Mouse (Mus musculus) kidney, postnatal 14 days (tissue): ENCODE data around the gene Klf7.

Experiments used
- DNase-seq: peaks from one replicate; pipeline ENCODE4 v3.0.0; 2022; ENCODE audit warnings: mixed read lengths

Gene Klf7

GRCm38 (mm10) chr1:64020672-64021635, 101.1 kb downstream of the Klf7 start:
- peak; percentile 40 for DNase-seq

GRCm38 (mm10) chr1:64019127-64019635, 102.9 kb downstream of the Klf7 start:
- DNase-seq, result peak; percentile 20

- peak; percentile 56 for DNase-seq
These were observed 103.5 kb downstream of the Klf7 start for GRCm38 (mm10) chr1:64018466-64019077.

DNA sequence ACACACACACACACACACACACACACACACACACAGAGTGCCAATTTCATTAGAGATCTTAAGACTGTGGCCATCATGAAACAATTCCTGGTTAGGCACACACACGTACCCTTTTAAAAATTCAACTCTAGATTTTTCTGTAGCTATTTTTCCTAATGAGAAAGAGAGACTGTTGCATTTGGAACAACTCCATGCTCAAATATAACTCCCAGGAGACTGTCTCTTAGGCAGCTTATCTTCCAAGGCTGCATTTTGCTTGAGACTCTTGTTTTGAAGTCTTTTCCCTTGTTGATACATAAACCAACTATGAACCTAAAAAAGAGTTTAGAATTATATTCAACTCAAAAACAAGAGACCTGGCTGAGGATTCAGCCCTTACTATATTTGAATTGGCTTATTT, 108.0 kb downstream of the Klf7 start:
- no peak for DNase-seq

DNA sequence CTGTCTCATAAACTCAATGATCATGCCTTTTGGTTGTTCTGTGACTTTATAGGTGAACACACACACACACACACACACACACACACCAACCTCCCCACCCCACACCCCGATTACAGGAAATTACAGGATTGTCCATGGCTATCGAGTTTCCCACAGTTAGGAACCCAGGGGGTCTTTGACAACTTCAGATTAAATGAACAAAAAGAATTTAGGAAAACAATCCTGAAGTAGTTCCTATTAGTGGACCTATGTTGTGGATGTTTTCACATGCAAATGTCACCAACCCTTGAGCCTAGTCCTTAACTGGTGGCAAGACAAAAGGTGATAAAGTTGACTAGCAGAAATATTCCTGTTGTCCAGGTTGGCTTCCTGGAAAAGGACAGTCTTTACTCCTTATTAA, 113.1 kb downstream of the Klf7 start:
- DNase-seq, result no peak

DNA sequence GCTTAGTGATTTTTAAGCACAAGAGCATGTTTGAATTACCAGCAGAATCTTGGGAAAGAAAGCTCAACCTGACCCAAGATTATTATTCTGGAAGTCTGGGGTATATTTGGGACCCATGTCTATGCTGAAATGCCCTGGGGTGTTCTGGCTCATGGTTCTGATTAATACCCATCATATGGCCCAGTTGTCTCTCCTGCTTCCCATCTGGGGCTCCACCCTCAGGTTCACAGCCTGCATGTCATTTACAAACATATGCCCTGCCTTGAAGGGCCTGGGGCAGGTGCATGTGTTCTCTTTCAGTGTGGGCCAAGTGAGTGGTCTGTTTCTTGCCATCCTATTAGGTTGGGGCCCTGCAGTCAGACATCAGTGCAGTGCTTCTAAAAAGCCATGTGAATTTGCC, 114.1 kb downstream of the Klf7 start:
- no peak for DNase-seq

DNA sequence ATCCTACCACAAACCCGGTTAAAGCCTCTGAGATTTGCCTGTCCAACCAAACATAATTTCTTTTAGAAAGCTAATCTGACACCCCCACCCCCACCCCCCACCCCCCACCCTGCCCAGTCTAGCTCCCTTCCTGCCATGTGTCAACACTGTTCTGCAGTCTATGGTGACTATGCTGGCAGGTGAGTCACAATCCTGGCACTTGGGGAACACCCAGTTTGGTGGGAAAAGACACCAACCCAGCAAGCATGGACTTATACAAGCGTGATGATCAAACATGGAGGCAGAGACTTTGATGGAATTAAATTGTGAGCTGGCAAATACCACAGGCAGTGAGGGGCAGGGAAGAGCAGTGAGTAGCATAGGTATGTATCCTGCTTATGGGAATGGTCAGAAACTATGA, 116.9 kb downstream of the Klf7 start:
- DNase-seq, result no peak

DNA sequence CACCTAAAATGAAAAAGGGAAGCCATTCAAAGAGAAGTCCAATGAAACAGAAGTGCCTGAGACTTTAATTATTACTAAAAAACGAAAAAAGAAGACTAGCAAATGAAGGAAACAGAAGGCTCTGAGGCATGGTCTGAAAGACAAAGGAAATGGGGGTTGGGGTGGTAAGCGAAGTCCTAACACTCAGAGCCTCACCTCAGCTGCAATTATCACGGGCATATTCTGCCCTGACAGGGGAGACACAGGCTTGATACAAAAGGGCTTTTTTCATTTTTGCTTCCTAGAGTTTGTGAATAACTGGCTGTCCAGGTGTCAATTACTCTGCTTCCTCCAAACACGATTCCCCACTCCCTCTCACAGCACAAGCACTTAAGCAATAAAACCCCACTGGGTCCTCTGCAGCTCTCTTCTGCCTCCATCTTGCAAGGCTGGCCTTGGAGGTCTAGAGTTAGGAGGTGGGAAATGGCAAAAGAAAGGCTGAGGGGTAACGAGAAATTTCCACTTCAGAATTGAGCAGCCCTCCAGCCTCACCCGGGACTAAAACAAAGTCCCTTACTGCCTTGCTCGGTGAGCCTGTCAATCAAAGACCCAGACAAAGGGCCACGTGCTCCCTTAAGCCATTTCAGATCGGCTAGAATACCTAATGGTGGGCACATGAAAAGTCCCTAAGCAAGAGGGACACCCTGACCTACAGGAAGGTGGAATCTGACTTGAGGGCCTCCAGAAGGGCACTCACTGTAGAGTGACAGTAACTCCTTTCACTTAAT, 118.4 kb downstream of the Klf7 start:
- no peak for DNase-seq

DNA sequence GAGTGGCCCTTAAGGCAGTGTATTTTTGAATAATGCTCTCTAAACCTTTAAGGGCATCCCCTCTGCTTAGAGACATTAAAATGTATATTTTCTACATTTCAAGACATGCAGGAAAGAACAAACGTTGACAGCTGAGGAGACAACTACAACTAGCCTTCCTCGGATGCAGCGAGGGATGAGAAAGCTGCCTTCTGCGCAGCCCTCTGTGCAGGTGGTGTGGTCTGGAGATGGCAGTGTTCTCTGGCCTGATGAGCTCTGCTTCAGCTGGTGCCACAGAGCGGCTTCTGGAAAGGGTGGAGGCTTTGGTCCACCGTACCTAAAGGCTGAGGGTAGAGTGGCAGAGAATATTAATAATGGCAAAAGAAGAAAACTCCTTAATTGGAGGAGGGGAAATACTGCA, 120.0 kb downstream of the Klf7 start:
- DNase-seq, result no peak

GRCm38 (mm10) chr1:64000597-64000996, 121.5 kb downstream of the Klf7 start:
- no peak for DNase-seq

DNA sequence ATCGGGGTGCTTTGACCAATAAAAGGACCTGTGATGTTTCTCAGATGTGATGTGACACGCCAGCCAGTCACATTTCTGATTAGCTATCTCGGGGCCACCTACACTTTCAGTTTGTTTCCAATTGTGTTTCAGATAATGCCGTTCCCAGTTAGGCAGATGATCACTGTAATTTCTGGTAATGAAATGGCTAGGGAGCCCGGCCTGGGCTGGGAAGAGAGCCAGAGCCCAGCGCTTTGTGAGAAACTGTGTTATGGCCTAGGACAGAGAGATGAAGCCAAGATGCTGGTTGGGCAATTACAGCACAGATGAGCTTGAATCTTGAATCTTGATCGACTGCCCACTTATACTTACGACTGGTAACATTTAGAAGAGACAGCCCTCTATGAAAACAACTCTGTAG, 122.6 kb downstream of the Klf7 start:
- DNase-seq, result no peak

GRCm38 (mm10) chr1:63998901-63999300, 123.2 kb downstream of the Klf7 start:
- no peak for DNase-seq

DNA sequence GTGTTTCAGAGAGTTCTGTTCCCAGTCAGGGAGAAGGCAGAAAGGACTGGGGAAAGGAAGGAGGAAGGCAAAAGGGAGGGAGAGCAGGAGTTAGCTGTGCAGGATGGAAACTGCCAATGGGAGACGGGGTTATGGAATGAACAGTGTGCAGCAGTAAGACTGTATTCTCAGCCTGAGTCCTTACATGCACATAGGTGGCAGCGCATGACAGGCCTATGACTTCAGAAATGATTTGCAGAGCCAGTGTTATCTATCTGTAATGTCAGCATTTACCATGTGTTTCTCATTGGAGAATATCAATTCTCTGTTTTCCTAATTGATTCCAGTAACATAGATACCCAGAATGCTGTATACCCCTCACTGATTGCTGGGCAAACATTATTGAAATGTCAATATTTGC, 123.9 kb downstream of the Klf7 start:
- no peak for DNase-seq

DNA sequence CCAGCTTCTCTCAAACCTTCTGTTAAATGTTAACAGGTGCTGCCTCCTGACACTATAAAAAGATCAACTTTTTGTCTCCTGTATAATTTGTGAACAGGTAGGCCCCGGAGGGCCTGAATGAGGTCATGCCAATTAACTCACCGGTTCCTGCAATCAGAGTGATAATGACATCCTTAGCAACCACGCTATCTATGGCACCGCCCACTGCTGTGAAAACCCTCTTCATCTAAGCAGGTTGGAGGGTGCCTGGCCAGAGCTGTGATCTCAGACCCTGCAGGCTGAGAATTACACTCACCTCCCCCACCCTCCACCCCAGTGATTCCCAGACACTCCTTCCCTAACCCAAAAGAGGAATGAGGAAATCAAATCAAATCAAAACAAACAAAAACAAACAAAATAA, 126.3 kb downstream of the Klf7 start:
- no peak for DNase-seq

DNA sequence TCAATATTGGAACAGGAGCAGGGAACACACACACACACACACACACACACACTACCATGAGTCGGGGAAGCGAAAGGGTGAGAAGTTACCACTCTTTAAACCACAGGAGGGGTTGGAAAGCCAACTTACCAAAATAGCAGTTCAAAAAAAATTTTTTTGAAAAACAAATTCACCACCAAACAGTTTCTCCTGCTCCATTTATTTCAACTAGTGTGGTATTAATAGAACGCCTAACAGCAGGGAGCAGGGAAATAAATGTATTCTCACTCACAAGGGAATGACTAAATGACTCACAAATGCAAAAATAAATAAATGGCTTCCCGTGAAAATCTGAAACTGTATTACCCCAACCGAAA, 127.0 kb downstream of the Klf7 start:
- DNase-seq, result no peak

- peak; percentile 52 for DNase-seq
These were observed 127.6 kb downstream of the Klf7 start for GRCm38 (mm10) chr1:63994248-63995136.

DNA sequence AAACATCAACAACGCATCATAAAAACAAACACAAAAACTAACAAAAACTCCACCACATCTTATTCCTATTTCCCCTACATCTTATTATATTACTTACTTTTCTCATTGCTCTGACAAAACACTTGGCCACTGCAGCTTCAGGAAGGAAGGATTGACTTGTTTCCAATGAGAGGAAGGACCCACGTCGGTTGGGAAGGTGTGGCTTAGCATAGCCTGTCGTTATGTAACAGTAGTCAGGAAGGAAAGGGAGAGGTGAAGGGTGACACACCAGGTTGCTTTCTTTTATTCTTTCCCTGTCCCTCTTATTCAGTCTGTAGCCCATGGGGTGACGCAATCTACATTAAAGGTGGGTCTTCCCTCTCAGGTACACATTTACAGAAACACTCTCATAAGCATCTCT, 129.6 kb downstream of the Klf7 start:
- no peak for DNase-seq

- DNase-seq, result no peak
These were observed 131.7 kb downstream of the Klf7 start for GRCm38 (mm10) chr1:63990416-63990815.

DNA sequence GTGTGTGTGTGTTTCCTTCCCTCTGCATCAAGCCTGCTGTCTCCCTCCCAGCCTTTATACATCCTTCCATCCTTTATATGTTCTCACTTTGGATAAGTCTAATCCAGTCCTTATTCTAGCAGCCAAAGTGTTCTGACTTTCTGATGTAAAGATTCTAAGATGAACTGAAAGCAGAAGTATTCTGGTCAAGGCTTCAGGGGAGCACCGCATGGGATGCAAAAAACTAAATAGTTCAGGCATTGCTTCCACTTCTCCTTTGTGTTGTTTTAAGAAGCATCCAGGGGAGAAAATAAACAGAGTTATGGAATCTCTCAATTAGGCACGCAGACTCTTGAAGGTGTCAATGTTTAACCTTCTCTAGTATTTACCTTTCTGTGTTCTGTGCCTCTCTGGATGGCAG, 141.3 kb downstream of the Klf7 start:
- no peak for DNase-seq
